Mouse (Mus musculus) ovary, postnatal 14 days (tissue): ENCODE results near the gene Rab5b.

Source experiments
- DNase-seq: peaks from one replicate; pipeline ENCODE4 v3.0.0; 2022; ENCODE audit warnings: low spot score

The Rab5b gene

GRCm38 (mm10) chr10:128699006-128699405 is 2.9 kb upstream of the Rab5b start:
- no peak for DNase-seq

DNA sequence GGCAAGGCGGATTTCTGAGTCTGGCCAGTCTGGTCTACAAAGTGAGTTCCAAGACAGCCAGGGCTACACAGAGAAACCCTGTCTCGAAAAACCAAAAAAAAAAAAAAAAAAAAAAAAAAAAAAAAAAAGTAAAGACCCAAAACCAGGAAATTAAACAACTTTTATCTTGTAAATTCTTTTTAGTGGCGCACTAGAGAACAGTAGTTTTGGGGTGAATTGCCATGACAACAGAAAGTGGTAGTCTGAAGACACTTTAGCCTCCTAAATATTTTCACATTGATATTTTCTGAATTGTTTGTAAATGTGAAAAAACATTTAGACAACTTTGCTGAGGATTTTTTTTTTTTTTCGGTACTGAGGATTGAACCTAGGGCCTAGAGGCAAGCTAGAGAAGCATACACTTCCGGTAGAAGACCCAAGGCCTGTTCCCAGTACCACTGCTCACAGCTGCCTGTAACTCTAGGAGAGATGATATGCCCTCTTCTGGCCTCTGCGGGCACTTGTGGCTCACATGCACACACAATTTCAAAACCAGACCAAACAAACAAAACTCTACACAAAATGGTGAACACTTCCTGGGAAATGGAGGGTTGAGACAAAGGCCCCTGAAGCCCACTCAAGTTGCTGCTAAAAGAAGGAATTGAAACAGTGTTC is 1.1 kb upstream of the Rab5b start:
- no peak for DNase-seq

- no peak for DNase-seq
These were observed 563 bp downstream of the Rab5b start for GRCm38 (mm10) chr10:128695411-128695991.

DNA sequence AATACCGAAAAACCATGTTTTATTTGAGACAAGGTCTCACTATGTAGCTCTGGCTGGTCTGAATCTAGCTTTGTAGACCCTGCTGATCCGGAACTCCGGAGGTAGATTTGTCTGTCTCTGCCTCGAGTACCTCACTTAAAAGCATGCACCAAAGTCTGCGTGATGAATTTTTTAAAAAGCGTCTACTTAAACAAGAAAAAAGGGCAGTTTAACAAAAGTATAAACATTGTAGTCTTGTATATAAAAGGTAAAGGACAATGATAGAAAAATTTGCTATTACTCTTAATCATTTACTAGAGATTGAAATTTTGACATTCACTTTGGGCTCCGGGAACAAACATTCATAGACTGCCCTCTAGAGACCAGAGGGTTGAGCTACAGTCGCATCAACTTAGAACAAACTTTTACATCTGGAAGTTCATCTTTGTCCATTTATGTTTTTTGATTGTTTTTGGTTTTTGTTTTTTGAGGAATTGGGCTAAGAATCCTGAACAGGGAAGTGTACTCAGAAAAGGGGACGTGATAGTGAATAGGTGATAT is 21.5 kb downstream of the Rab5b start:
- DNase-seq = no peak

GRCm38 (mm10) chr10:128673763-128674468 is 22.1 kb downstream of the Rab5b start, which contains the start of gene Suox:
TSS of gene Suox (minus strand) at chr10:128674073.
- DNase-seq = peak; percentile 57

GRCm38 (mm10) chr10:128671148-128671547 is 24.9 kb downstream of the Rab5b start:
- DNase-seq = no peak

DNA sequence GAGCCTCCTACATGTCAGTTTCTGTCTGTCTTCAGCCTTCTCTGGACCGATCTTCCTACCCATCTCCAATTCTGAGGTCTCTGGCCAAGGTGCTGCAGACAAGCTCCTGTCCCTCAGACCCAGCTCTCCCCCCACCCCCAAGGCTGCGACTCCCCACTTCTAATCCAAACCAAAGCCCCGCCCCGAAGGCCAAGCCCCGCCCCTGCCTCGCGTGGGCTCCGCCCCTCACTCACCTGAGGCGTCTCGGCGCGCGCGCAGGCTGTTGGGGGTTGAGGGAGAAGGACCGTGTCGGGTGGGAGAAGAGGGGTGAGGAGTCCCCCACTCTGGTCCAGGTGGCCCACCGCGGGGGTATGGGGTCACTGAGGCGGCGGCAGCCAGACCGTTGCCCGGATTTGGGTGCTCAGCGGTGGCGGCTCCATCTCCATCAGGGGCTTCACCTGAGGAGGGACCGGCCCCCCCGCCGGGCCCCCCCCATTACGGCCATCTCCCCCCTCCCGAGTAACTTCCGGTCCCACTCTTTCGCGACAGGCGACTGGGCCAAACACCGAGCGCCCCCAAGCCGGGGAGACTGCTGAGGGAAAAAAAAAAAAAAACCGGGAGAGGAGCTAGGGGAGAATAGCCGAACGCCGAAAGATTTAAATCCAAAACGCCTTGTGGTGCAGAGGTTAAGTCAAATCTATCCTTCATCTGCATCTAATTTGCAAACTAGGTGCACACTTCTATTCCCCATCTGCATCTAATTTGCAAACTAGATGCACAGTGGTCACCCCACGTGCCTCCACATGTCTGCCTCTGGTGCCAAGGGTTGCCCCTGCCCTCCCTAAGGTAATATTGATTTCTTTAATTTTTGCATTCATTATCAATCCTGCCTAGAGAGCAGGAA is 27.0 kb downstream of the Rab5b start:
- DNase-seq = peak; percentile 56

DNA sequence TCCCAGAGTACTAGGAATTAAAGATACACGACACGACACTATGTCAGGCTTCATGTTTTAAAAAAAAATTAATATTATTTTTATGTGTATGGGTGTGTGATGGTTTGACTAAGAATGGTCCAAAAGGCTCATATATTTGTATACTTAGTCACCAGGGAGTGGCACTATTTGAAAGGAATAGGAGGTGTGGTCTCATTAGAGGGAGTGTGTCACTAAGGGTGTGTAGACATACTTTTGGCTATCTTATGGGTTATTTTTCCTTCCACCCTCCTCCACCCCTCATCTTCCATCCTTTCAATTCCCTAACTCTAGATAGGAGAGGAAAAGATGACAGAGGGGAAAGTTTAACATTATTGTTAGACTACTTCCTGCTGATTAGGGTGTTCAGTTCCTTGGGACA is 30.3 kb downstream of the Rab5b start:
- DNase-seq = no peak

DNA sequence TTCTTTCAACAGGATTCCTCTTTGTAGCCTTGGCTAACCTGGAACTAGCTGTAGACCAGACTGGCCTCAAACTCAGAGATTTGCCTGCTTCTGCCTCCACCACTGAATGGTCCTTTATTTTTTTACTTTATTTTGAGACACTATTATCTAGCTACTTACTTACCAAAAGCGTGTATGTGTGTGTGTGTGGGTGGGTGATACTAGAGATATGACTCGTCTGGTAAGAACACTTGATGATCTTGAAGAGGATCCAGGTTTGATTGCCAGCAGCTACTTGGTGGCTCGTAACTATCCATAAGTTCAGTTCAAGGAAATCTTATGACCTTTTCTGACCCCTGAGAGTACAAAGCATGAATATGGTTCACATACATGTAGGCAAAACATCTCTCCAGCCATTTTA is 30.8 kb downstream of the Rab5b start:
- DNase-seq = no peak

- no peak for DNase-seq
These were observed 31.3 kb downstream of the Rab5b start for GRCm38 (mm10) chr10:128664808-128665207.

DNA sequence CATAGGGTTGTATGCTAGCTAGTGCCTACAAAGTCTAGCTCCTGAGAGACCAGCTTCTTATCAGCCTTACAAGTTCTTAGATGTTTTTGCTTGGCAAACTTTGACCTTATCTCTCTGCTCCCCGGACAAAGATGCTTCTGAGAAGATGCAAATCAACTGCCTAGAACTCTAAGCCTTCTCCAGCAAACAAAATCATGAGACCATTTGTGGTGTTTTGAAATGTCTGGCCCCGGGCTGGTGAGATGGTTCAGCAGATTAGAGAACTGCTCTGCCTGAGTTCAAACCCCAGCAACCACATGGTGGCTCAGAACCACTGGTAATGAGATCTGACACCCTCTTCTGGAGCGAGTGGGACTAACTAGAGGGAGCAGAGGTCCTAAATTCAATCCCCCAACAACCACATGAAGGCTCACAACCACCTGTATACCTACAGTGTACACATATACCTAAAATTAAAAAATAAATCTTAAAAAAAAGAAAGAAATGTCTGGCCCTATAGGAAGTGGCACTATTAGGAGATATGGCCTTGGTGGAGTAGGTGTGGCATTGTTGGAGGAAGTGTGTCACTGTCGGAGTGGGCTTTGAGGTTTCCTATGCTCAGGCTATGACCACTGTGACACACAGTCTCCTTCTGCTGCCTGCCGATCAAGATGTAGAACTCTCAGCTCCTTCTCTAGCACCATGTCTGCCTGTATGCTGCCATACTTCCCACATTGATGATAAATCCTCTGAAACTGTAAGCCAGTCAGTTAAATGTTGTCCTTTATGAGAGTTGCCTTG is 32.4 kb downstream of the Rab5b start:
- no peak for DNase-seq

DNA sequence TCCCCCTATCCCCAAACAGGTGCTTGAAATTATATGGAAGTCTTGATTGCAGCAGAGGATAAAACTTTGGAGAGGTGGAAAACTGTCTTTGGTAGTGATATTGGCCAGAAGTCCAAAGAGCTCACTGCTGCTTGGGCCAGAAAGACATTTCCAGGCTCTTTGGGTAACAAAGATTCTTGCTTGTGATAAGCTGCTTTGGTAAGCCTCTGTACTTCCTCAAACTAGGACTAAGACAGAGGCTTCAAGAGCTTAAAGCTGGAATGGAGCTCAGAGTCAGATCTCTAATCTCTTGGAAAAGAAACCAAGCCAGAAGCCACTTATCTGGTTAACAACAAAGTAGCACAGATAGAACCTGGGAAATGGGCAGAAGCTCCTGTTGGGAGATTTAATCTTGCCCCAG is 33.6 kb downstream of the Rab5b start:
- no peak for DNase-seq

GRCm38 (mm10) chr10:128659490-128659889 is 36.6 kb downstream of the Rab5b start:
- no peak for DNase-seq

DNA sequence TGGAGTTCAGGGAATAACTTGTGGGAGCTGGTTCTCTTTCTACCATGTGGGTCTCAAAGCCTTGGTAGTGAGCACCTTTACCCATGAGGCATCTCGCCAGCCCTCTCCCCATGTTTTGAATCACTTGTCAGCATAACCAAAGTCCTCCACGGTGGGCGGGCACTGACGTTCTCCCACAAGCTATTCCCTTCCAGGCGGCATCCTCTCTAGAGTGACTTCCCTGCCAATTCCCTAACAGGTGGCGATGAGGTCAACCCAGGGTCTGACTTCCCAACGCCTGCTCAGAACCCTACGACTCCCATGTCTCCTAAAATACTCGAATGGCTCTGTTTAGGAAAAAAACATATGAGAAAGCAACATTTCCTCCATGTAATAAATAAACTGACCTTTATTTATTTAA is 38.2 kb downstream of the Rab5b start:
- DNase-seq = no peak

GRCm38 (mm10) chr10:128656731-128657130 is 39.3 kb downstream of the Rab5b start:
- DNase-seq = no peak

GRCm38 (mm10) chr10:128655254-128655653 is 40.8 kb downstream of the Rab5b start:
- no peak for DNase-seq

GRCm38 (mm10) chr10:128653866-128654265 is 42.2 kb downstream of the Rab5b start:
- DNase-seq = no peak

DNA sequence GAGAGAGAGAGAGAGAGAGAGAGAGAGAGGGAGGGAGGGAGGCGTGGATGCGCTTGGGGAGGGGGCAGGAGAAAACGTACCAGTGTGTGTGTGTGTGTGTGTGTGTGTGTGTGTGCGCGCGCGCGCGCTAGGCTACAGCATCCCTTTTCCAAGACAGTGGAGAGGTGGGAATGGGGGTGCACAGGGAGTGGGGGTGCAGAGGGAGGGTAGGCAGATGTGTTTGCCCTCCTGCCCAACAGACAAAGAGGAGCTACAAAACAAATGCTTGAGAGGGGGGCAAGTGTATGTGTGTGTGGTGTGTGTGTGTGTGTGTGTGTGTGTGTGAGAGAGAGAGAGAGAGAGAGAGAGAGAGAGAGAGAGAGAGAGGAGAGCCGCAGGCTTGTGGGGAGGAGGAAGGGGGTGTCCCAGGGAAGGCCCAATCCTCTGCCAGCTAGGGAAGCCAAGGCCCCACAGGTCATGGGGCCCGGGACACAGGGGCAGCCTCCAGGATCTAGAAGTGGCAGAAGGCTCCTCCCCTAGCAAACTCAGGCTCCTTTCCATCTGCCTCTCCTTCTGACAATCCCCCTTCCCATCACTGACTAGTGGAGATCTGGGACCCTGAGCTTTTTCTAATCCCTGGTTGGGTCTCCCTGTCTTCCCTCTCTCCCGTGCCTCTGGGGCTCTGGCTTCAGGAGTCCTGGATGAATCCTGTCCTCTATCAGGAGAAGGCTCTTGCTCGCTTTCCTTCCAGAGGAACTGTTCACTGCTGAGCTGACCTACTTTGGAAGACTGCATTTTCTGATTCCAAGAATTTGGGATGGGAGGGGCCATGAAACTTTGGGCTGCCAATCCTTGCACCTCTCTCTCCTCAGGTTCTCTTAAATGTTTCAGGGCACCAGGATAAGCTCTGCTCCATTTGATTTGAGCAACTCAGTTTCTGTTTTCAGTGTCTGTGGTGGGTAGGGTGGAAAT is 49.6 kb downstream of the Rab5b start:
- DNase-seq = no peak

GRCm38 (mm10) chr10:128645111-128646011 is 50.7 kb downstream of the Rab5b start, which contains the start of gene Ikzf4:
TSS of gene Ikzf4 (minus strand) at chr10:128645991.
- no peak for DNase-seq
